Mouse (Mus musculus) forebrain, postnatal 0 days (tissue): Measurements from ENCODE around the gene Ddah1. TPM values are rescaled to one million over a fixed set of nuclear protein-coding genes. Genes with fewer than 3 reads are reported as not detected.

Experiments used
- ATAC-seq: fragments of 200-750 bp; cut with Nextera tagmentation; 2 replicates; pipeline ENCODE4 v1.8.0; 2017; ENCODE audit warnings: mild to moderate bottlenecking, moderate library complexity
- DNase-seq: peaks from one replicate; pipeline ENCODE4 v3.0.0-alpha.2; 2015
- H3K27ac ChIP-seq: fragments of 300-500 bp; sonication (generic); 2 replicates; pipeline ENCODE4 v1.5.1; 2014; ENCODE audit warnings: low read depth, mild to moderate bottlenecking, antibody characterized with exemption, low read length, moderate library complexity, mixed read lengths
- H3K27me3 ChIP-seq: fragments of 300-500 bp; sonication (generic); 2 replicates; pipeline ENCODE4 v1.6.1; 2014; ENCODE audit warnings: mild to moderate bottlenecking, low read length, mixed read lengths; ENCODE audit not compliant: insufficient read depth
- H3K36me3 ChIP-seq: fragments of 300-500 bp; sonication (generic); 2 replicates; pipeline ENCODE4 v1.6.1; 2014; ENCODE audit warnings: mild to moderate bottlenecking, moderate library complexity; ENCODE audit not compliant: insufficient read depth
- H3K4me1 ChIP-seq: fragments of 300-500 bp; sonication (generic); 2 replicates; pipeline ENCODE4 v1.6.1; 2014; ENCODE audit warnings: antibody characterized with exemption; ENCODE audit not compliant: insufficient read depth
- H3K4me2 ChIP-seq: fragments of 300-500 bp; sonication (generic); 2 replicates; pipeline ENCODE4 v1.6.1; 2014; ENCODE audit warnings: low read depth, mild to moderate bottlenecking, moderate library complexity
- H3K4me3 ChIP-seq: fragments of 300-500 bp; sonication (generic); 2 replicates; pipeline ENCODE4 v1.5.1; 2014; ENCODE audit warnings: low read depth, low read length, mixed read lengths
- H3K9ac ChIP-seq: fragments of 300-500 bp; sonication (generic); 2 replicates; pipeline ENCODE4 v1.6.1; 2014; ENCODE audit warnings: mild to moderate bottlenecking
- H3K9me3 ChIP-seq: fragments of 300-500 bp; sonication (generic); 2 replicates; pipeline ENCODE4 v1.6.1; 2016; ENCODE audit warnings: low read length
- CTCF ChIP-seq: sonication (generic); IDR thresholded peaks from 2 replicates; pipeline ENCODE4 v1.5.1; 2016; ENCODE audit warnings: antibody characterized with exemption, control low read depth, low read depth
- WGBS: fragments of 180-500 bp; shearing (Covaris S2); extraction: QIAGEN DNeasy Blood & Tissue Kit; methylation state at CpG from one replicate; pipeline ENCODE4 v1.1.7; 2014; 5-methylcytosine and 5-hydroxymethylcytosine counted together
- polyA plus RNA-seq: library from polyadenylated mRNA; unstranded; fragments of >200 nt; fragmentation: Nextera tagmentation; extraction: Ambion mirVana; gene quantifications from 2 replicates; pipeline ENCODE4 v1.2.1, GENCODE M21; 2015
- total RNA-seq: library from RNA; depleted of rRNA; stranded (reverse); fragments of >200 nt; gene quantifications from 2 replicates; pipeline ENCODE4 v1.2.3, GENCODE M21; 2014

Ddah1 gene
- total and polyA plus RNA-seq, 2 experiments from 2014 or later: 147 to 206 TPM

GRCm38 (mm10) chr3:145756457-145756856 is 2.0 kb upstream of the Ddah1 start:
- H3K27me3 ChIP-seq: no peaks in the 10 kb centered on the region
- DNase-seq (no peak), ATAC-seq (no peak)
- no peaks in the 10 kb centered on the region for H3K36me3 ChIP-seq
- no peak overlapping the region for H3K27ac ChIP-seq
- 83% methylated on average over 8 of the region's 8 CpGs for WGBS
- H3K9ac ChIP-seq: no peak overlapping the region
- H3K4me3 ChIP-seq: no peak overlapping the region
- no peak overlapping the region for H3K4me2 ChIP-seq
- no peak for TF ChIP-seq CTCF
- H3K9me3 ChIP-seq: no peaks in the 10 kb centered on the region
- H3K4me1 ChIP-seq: peaks cover 15% of the 10 kb centered on the region; the same call in 1 of the 2 replicates

GRCm38 (mm10) chr3:145757177-145757576 is 1.3 kb upstream of the Ddah1 start:
- ATAC-seq (no peak), DNase-seq (no peak)
- Histone ChIP-seq H3K36me3 (no peaks in the 10 kb centered on the region), H3K4me3 (no peak overlapping the region), H3K4me2 (no peak overlapping the region), H3K9me3 (no peaks in the 10 kb centered on the region), H3K9ac (no peak overlapping the region), H3K27ac (no peak overlapping the region), H3K27me3 (no peaks in the 10 kb centered on the region), H3K4me1 (peaks cover 15% of the 10 kb centered on the region; the same call in 1 of the 2 replicates)
- 79% methylated on average over 8 of the region's 8 CpGs for WGBS
- no peak for TF ChIP-seq CTCF

GRCm38 (mm10) chr3:145757844-145758243 is 631 bp upstream of the Ddah1 start:
- no peaks in the 10 kb centered on the region for H3K27me3 ChIP-seq
- H3K27ac ChIP-seq: no peak overlapping the region; the same call in 1 of the 2 replicates
- no peaks in the 10 kb centered on the region for H3K36me3 ChIP-seq
- TF ChIP-seq CTCF: no peak
- H3K9ac ChIP-seq: peak overlapping the region; percentile 87; the same call in 1 of the 2 replicates
- H3K4me2 ChIP-seq: peak overlapping the region; percentile 98; the same call in 1 of the 2 replicates
- H3K4me3 ChIP-seq: peak overlapping the region; percentile 65; the same call in 1 of the 2 replicates
- 51% methylated on average over 4 of the region's 4 CpGs for WGBS
- ATAC-seq: no peak
- no peak for DNase-seq
- H3K9me3 ChIP-seq: no peaks in the 10 kb centered on the region
- H3K4me1 ChIP-seq: peaks cover 15% of the 10 kb centered on the region; the same call in 1 of the 2 replicates

- Histone ChIP-seq H3K4me2 (peak overlapping the region; percentile 98), H3K27me3 (no peaks in the 10 kb centered on the region), H3K9me3 (no peaks in the 10 kb centered on the region), H3K27ac (peak overlapping the region; percentile 83; the same call in 1 of the 2 replicates), H3K36me3 (no peaks in the 10 kb centered on the region), H3K4me3 (peak overlapping the region; percentile 65), H3K4me1 (peaks cover 15% of the 10 kb centered on the region; the same call in 1 of the 2 replicates), H3K9ac (peak overlapping the region; percentile 87)
- ATAC-seq (peak; percentile 0; the same call in 1 of the 2 replicates), DNase-seq (peak; percentile 55)
- TF ChIP-seq CTCF: no peak
- 3% methylated on average over 14 of the region's 14 CpGs for WGBS
Measured at GRCm38 (mm10) chr3:145759379-145760209, 1.1 kb downstream of the Ddah1 start.

- WGBS: 84% methylated on average over 3 of the region's 3 CpGs
- no peak for TF ChIP-seq CTCF
- H3K9me3 ChIP-seq: no peaks in the 10 kb centered on the region
- H3K27me3 ChIP-seq: no peaks in the 10 kb centered on the region
- no peak for ATAC-seq
- DNase-seq: no peak
- peak overlapping the region; percentile 98; the same call in 1 of the 2 replicates for H3K4me2 ChIP-seq
- H3K4me3 ChIP-seq: no peak overlapping the region
- H3K9ac ChIP-seq: no peak overlapping the region
- H3K4me1 ChIP-seq: peaks cover 15% of the 10 kb centered on the region; the same call in 1 of the 2 replicates
- H3K36me3 ChIP-seq: no peaks in the 10 kb centered on the region
- no peak overlapping the region for H3K27ac ChIP-seq
Measured at GRCm38 (mm10) chr3:145760547-145760946, 2.1 kb downstream of the Ddah1 start.

GRCm38 (mm10) chr3:145761501-145762170 is 3.2 kb downstream of the Ddah1 start:
- H3K4me1 ChIP-seq: peaks cover 15% of the 10 kb centered on the region; the same call in 1 of the 2 replicates
- no peak overlapping the region for H3K4me3 ChIP-seq
- H3K36me3 ChIP-seq: no peaks in the 10 kb centered on the region
- no peaks in the 10 kb centered on the region; the same call in 1 of the 2 replicates for H3K27me3 ChIP-seq
- TF ChIP-seq CTCF: no peak
- H3K9me3 ChIP-seq: no peaks in the 10 kb centered on the region
- no peak overlapping the region for H3K9ac ChIP-seq
- 40% methylated on average over 3 of the region's 3 CpGs for WGBS
- H3K27ac ChIP-seq: no peak overlapping the region
- no peak for DNase-seq
- H3K4me2 ChIP-seq: no peak overlapping the region
- ATAC-seq: no peak
